Mouse (Mus musculus): ENCODE data around the gene Chp1. TPM values are rescaled to one million over a fixed set of nuclear protein-coding genes. Genes with fewer than 3 reads are reported as not detected.
"Not testable (repeated sequence)": the region's sequence is repeated elsewhere in the genome, so short reads cannot be mapped to it uniquely, and the experiment has no call there.

Gene Chp1
- 100 to 1,000 TPM; 161 to 184 (median 175) TPM for total RNA-seq (2022)

GRCm38 (mm10) chr2:119547522-119548370 lies at the start of gene Chp1, which contains the start of gene Exd1:
Gene Chp1, plus strand, starts transcription at chr2:119547697.
Gene Exd1, minus strand, starts transcription at chr2:119547627.
- peak; percentile 89 to 97 for DNase-seq (ENCODE audit: low spot score in 2 of 2)

GRCm38 (mm10) chr2:119498859-119499258 lies 48.6 kb upstream of the Chp1 start:
- no peak for DNase-seq (ENCODE audit: low spot score in 2 of 2)

- DNase-seq (ENCODE audit: low spot score in 2 of 2), result no peak
Measured at GRCm38 (mm10) chr2:119500965-119501652, 46.4 kb upstream of the Chp1 start.

GRCm38 (mm10) chr2:119507108-119507507 lies 40.4 kb upstream of the Chp1 start:
- no peak for DNase-seq (ENCODE audit: low spot score in 2 of 2)

GRCm38 (mm10) chr2:119508518-119508917 lies 39.0 kb upstream of the Chp1 start:
- not testable (repeated sequence) for DNase-seq (ENCODE audit: low spot score in 2 of 2)

GRCm38 (mm10) chr2:119510856-119511255 lies 36.6 kb upstream of the Chp1 start:
- no peak for DNase-seq (ENCODE audit: low spot score in 2 of 2)

- DNase-seq (ENCODE audit: low spot score in 2 of 2), result no peak
Measured at GRCm38 (mm10) chr2:119512292-119512691, 35.2 kb upstream of the Chp1 start.

- no peak for DNase-seq (ENCODE audit: low spot score in 2 of 2)
Measured at GRCm38 (mm10) chr2:119514026-119514522, 33.4 kb upstream of the Chp1 start.

- DNase-seq (ENCODE audit: low spot score in 2 of 2), result no peak
Measured at GRCm38 (mm10) chr2:119516811-119517210, 30.7 kb upstream of the Chp1 start.

- DNase-seq (ENCODE audit: low spot score in 2 of 2), result peak in 1 of 2 experiments; percentile 4
Measured at GRCm38 (mm10) chr2:119520550-119520949, 26.9 kb upstream of the Chp1 start.

- no peak for DNase-seq (ENCODE audit: low spot score in 2 of 2)
Measured at GRCm38 (mm10) chr2:119523836-119524235, 23.7 kb upstream of the Chp1 start.

- DNase-seq (ENCODE audit: low spot score in 2 of 2), result no peak
Measured at GRCm38 (mm10) chr2:119525422-119525821, 22.1 kb upstream of the Chp1 start.

- no peak for DNase-seq (ENCODE audit: low spot score in 2 of 2)
Measured at GRCm38 (mm10) chr2:119538802-119539201, 8.7 kb upstream of the Chp1 start.

GRCm38 (mm10) chr2:119542106-119542505 lies 5.4 kb upstream of the Chp1 start:
- DNase-seq (ENCODE audit: low spot score in 2 of 2), result peak in 1 of 2 experiments; percentile 16

GRCm38 (mm10) chr2:119543656-119544055 lies 3.8 kb upstream of the Chp1 start:
- DNase-seq (ENCODE audit: low spot score in 2 of 2), result no peak

- peak; percentile 54 to 68 for DNase-seq (ENCODE audit: low spot score in 2 of 2)
Measured at GRCm38 (mm10) chr2:119546848-119547521, 512 bp upstream of the Chp1 start.

GRCm38 (mm10) chr2:119548371-119548660 lies 819 bp downstream of the Chp1 start:
- no peak for DNase-seq (ENCODE audit: low spot score in 2 of 2)

- no peak for DNase-seq (ENCODE audit: low spot score in 2 of 2)
Measured at GRCm38 (mm10) chr2:119548691-119549090, 1.2 kb downstream of the Chp1 start.

- no peak for DNase-seq (ENCODE audit: low spot score in 2 of 2)
Measured at GRCm38 (mm10) chr2:119549678-119550077, 2.2 kb downstream of the Chp1 start.

- no peak for DNase-seq (ENCODE audit: low spot score in 2 of 2)
Measured at GRCm38 (mm10) chr2:119558039-119558438, 10.5 kb downstream of the Chp1 start.

- DNase-seq (ENCODE audit: low spot score in 2 of 2), result no peak
Measured at GRCm38 (mm10) chr2:119558737-119559340, 11.3 kb downstream of the Chp1 start.

Measured in left cerebral cortex, adult 8-10 months (tissue).